Mouse (Mus musculus) thymus, adult 2 months (tissue): ENCODE data around the gene Adgrg2.

ENCODE experiments used
- CTCF ChIP-seq: fragments of 200-500 bp; IDR thresholded peaks from 2 replicates; pipeline ENCODE4 v1.5.1; 2012; ENCODE audit warnings: mild to moderate bottlenecking, control low read depth, low read length, moderate library complexity, borderline replicate concordance; ENCODE audit not compliant: control insufficient read depth, poor library complexity, insufficient read depth; ENCODE audit errors: extremely low read depth
- POLR2A ChIP-seq: fragments of 200-500 bp; IDR thresholded peaks from 2 replicates; pipeline ENCODE4 v1.6.1; 2012; ENCODE audit warnings: mild to moderate bottlenecking, low read length, control low read depth, moderate library complexity; ENCODE audit not compliant: control insufficient read depth, poor library complexity, insufficient read depth; ENCODE audit errors: extremely low read depth

- no peak for TF ChIP-seq CTCF
- no peak for TF ChIP-seq POLR2A
Observed at GRCm38 (mm10) chrX:160351967-160352677, 38.4 kb upstream of the Adgrg2 start.
